Mouse (Mus musculus): Measurements from ENCODE around the gene Map2k2. TPM values are rescaled to one million over a fixed set of nuclear protein-coding genes. Genes with fewer than 3 reads are reported as not detected.

Gene Map2k2
- total and polyA plus RNA-seq, 3 experiments: 67.2 to 127 (median 120) TPM

DNA sequence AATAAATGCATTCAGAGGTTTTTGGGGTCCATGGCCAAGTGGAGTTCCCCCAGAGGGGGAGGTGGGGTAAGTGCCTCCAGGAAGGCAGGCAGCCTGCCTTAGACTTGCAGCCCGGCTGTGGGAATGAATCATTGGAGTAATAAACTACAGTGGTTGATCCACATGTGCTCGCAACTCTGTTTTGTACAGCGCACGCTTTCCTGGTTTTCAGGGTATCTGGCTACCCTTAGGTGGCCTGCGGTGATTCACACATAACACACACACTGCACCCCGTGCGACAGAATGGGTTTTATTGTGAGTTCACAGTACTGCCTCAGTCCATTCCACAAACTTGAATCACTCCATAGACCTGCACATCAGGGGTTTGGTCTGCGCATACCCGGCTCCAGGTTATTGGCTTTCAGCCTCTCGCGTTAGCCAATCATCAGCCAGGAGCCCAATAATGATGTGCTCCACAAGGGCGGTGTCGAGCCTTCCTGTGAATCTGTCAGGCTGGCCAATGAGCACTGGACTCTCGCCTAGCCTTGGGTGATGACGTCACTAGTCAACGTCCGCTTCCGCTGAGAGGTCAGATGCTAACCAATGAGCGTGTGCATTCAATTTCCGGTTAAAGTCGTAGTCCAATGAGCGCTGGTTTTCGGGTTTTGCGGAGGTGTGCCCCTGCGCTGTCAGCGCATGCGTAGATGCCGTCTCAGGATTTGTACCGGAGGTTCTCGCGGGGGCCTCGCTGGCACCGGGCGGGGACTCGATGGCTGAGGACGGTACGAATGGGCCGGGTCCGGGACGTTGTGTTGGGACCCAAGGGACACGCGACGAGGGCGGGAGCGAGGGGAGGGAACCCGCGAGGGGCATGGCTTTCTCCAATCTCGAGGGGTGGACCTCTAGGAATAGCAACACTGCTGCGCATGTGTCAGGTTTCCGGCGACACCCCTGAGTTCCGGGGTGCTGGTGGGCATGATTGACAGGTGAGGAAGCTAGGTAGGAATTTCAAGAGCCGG lies 76.9 kb downstream of the Map2k2 start, which contains the start of gene Dapk3 (continued):
- TF ChIP-seq PAX5 (IDR thresholded peaks at IDR 0.05; ENCODE audit: low read length): no peak

Other genes with a start within 250 kb of the Map2k2 start
Only the 20 nearest of the 27 such genes appear.
- gene Gadd45b, start 175.8 kb upstream of the Map2k2 start, total RNA-seq (2012; rRNA removed): 36.2 and 52.5 TPM in 2 replicates
- gene Gadd45b, start 175.8 kb upstream of the Map2k2 start, total RNA-seq (2014; rRNA removed): 19.3 and 24.4 TPM in 2 replicates
- 14.9 and 16.4 TPM in 2 replicates for gene Gadd45b, start 175.8 kb upstream of the Map2k2 start, polyA plus RNA-seq (2012; ENCODE audit: insufficient read length, low read depth)
- 0.46 and 0.47 TPM in 2 replicates for gene Gng7, start 91.0 kb upstream of the Map2k2 start, total RNA-seq (2012; rRNA removed)
- not detected in 2 replicates for gene Gng7, start 91.0 kb upstream of the Map2k2 start, total RNA-seq (2014; rRNA removed)
- gene Gng7, start 91.0 kb upstream of the Map2k2 start, polyA plus RNA-seq (2012; ENCODE audit: insufficient read length, low read depth): 0.24 and 0.68 TPM in 2 replicates
- not detected in 2 replicates for gene Diras1, start 80.3 kb upstream of the Map2k2 start, total RNA-seq (2012; rRNA removed)
- gene Diras1, start 80.3 kb upstream of the Map2k2 start, total RNA-seq (2014; rRNA removed): not detected in 2 replicates
- not detected in 2 replicates for gene Diras1, start 80.3 kb upstream of the Map2k2 start, polyA plus RNA-seq (2012; ENCODE audit: insufficient read length, low read depth)
- 6.3 and 7.2 TPM in 2 replicates for gene Slc39a3, start 68.5 kb upstream of the Map2k2 start, total RNA-seq (2012; rRNA removed)
- 3.5 and 3.9 TPM in 2 replicates for gene Slc39a3, start 68.5 kb upstream of the Map2k2 start, total RNA-seq (2014; rRNA removed)
- 4.2 and 4.3 TPM in 2 replicates for gene Slc39a3, start 68.5 kb upstream of the Map2k2 start, polyA plus RNA-seq (2012; ENCODE audit: insufficient read length, low read depth)
- gene Sgta, start 45.7 kb upstream of the Map2k2 start, total RNA-seq (2012; rRNA removed): 104 and 110 TPM in 2 replicates
- gene Sgta, start 45.7 kb upstream of the Map2k2 start, total RNA-seq (2014; rRNA removed): 61.1 and 67.6 TPM in 2 replicates
- 118 and 123 TPM in 2 replicates for gene Sgta, start 45.7 kb upstream of the Map2k2 start, polyA plus RNA-seq (2012; ENCODE audit: insufficient read length, low read depth)
- gene Thop1, start 35.9 kb upstream of the Map2k2 start, total RNA-seq (2012; rRNA removed): 123 and 136 TPM in 2 replicates
- 70.9 and 81.1 TPM in 2 replicates for gene Thop1, start 35.9 kb upstream of the Map2k2 start, total RNA-seq (2014; rRNA removed)
- gene Thop1, start 35.9 kb upstream of the Map2k2 start, polyA plus RNA-seq (2012; ENCODE audit: insufficient read length, low read depth): 94.5 and 105 TPM in 2 replicates
- not detected in 2 replicates for gene Creb3l3, start 7.0 kb upstream of the Map2k2 start, total RNA-seq (2012; rRNA removed)
- gene Creb3l3, start 7.0 kb upstream of the Map2k2 start, total RNA-seq (2014; rRNA removed): not detected in 2 replicates
- gene Creb3l3, start 7.0 kb upstream of the Map2k2 start, polyA plus RNA-seq (2012; ENCODE audit: insufficient read length, low read depth): 0.13 TPM in 1 of 2 replicates, not detected in the other
- 15.3 and 18.2 TPM in 2 replicates for gene Zbtb7a, start 29.3 kb downstream of the Map2k2 start, total RNA-seq (2012; rRNA removed)
- 3.0 TPM in 2 replicates for gene Zbtb7a, start 29.3 kb downstream of the Map2k2 start, total RNA-seq (2014; rRNA removed)
- gene Zbtb7a, start 29.3 kb downstream of the Map2k2 start, polyA plus RNA-seq (2012; ENCODE audit: insufficient read length, low read depth): 20.1 and 21.3 TPM in 2 replicates
- 24.3 and 26.6 TPM in 2 replicates for gene Pias4, start 62.0 kb downstream of the Map2k2 start, total RNA-seq (2012; rRNA removed)
- 13.6 and 15.3 TPM in 2 replicates for gene Pias4, start 62.0 kb downstream of the Map2k2 start, total RNA-seq (2014; rRNA removed)
- 26.5 and 33.5 TPM in 2 replicates for gene Pias4, start 62.0 kb downstream of the Map2k2 start, polyA plus RNA-seq (2012; ENCODE audit: insufficient read length, low read depth)
- gene Eef2, start 70.7 kb downstream of the Map2k2 start, total RNA-seq (2012; rRNA removed): 3,382 and 4,660 TPM in 2 replicates
- gene Eef2, start 70.7 kb downstream of the Map2k2 start, total RNA-seq (2014; rRNA removed): 1,528 and 1,752 TPM in 2 replicates
- gene Eef2, start 70.7 kb downstream of the Map2k2 start, polyA plus RNA-seq (2012; ENCODE audit: insufficient read length, low read depth): 2,532 and 2,649 TPM in 2 replicates
- 43.9 and 46.2 TPM in 2 replicates for gene Dapk3, start 77.1 kb downstream of the Map2k2 start, total RNA-seq (2012; rRNA removed)
- 25.4 and 27.5 TPM in 2 replicates for gene Dapk3, start 77.1 kb downstream of the Map2k2 start, total RNA-seq (2014; rRNA removed)
- gene Dapk3, start 77.1 kb downstream of the Map2k2 start, polyA plus RNA-seq (2012; ENCODE audit: insufficient read length, low read depth): 39.5 and 44.5 TPM in 2 replicates
- 0.29 TPM in 1 of 2 replicates, not detected in the other for gene 4930442H23Rik, start 77.9 kb downstream of the Map2k2 start, total RNA-seq (2012; rRNA removed)
- not detected in 2 replicates for gene 4930442H23Rik, start 77.9 kb downstream of the Map2k2 start, total RNA-seq (2014; rRNA removed)
- gene 4930442H23Rik, start 77.9 kb downstream of the Map2k2 start, polyA plus RNA-seq (2012; ENCODE audit: insufficient read length, low read depth): 0.27 and 0.35 TPM in 2 replicates
- 0.08 TPM in 1 of 2 replicates, not detected in the other for gene Nmrk2, start 96.1 kb downstream of the Map2k2 start, total RNA-seq (2012; rRNA removed)
- not detected in 2 replicates for gene Nmrk2, start 96.1 kb downstream of the Map2k2 start, total RNA-seq (2014; rRNA removed)
- not detected in 2 replicates for gene Nmrk2, start 96.1 kb downstream of the Map2k2 start, polyA plus RNA-seq (2012; ENCODE audit: insufficient read length, low read depth)
- 0.08 and 0.17 TPM in 2 replicates for gene Atcay, start 124.9 kb downstream of the Map2k2 start, total RNA-seq (2012; rRNA removed)
- 0.05 TPM in 1 of 2 replicates, not detected in the other for gene Atcay, start 124.9 kb downstream of the Map2k2 start, total RNA-seq (2014; rRNA removed)
- 0.06 and 0.12 TPM in 2 replicates for gene Atcay, start 124.9 kb downstream of the Map2k2 start, polyA plus RNA-seq (2012; ENCODE audit: insufficient read length, low read depth)
- 5.5 and 13.5 TPM in 2 replicates for gene Zfr2, start 127.2 kb downstream of the Map2k2 start, total RNA-seq (2012; rRNA removed)
- gene Zfr2, start 127.2 kb downstream of the Map2k2 start, total RNA-seq (2014; rRNA removed): 1.0 and 1.2 TPM in 2 replicates
- 2.4 and 2.7 TPM in 2 replicates for gene Zfr2, start 127.2 kb downstream of the Map2k2 start, polyA plus RNA-seq (2012; ENCODE audit: insufficient read length, low read depth)
- gene Matk, start 147.0 kb downstream of the Map2k2 start, total RNA-seq (2012; rRNA removed): 2.9 and 3.9 TPM in 2 replicates
- gene Matk, start 147.0 kb downstream of the Map2k2 start, total RNA-seq (2014; rRNA removed): 4.9 and 5.2 TPM in 2 replicates
- gene Matk, start 147.0 kb downstream of the Map2k2 start, polyA plus RNA-seq (2012; ENCODE audit: insufficient read length, low read depth): 2.1 and 2.5 TPM in 2 replicates
- gene Mrpl54, start 161.0 kb downstream of the Map2k2 start, total RNA-seq (2012; rRNA removed): 128 and 140 TPM in 2 replicates
- 131 and 167 TPM in 2 replicates for gene Mrpl54, start 161.0 kb downstream of the Map2k2 start, total RNA-seq (2014; rRNA removed)
- gene Mrpl54, start 161.0 kb downstream of the Map2k2 start, polyA plus RNA-seq (2012; ENCODE audit: insufficient read length, low read depth): 104 and 120 TPM in 2 replicates
- 104 and 149 TPM in 2 replicates for gene Apba3, start 161.0 kb downstream of the Map2k2 start, total RNA-seq (2012; rRNA removed)
- 40.2 and 43.4 TPM in 2 replicates for gene Apba3, start 161.0 kb downstream of the Map2k2 start, total RNA-seq (2014; rRNA removed)
- 43.2 and 47.4 TPM in 2 replicates for gene Apba3, start 161.0 kb downstream of the Map2k2 start, polyA plus RNA-seq (2012; ENCODE audit: insufficient read length, low read depth)
- gene Tjp3, start 185.7 kb downstream of the Map2k2 start, total RNA-seq (2012; rRNA removed): 4.8 and 7.2 TPM in 2 replicates
- 0.42 TPM in 1 of 2 replicates, not detected in the other for gene Tjp3, start 185.7 kb downstream of the Map2k2 start, total RNA-seq (2014; rRNA removed)
- 0.76 and 0.97 TPM in 2 replicates for gene Tjp3, start 185.7 kb downstream of the Map2k2 start, polyA plus RNA-seq (2012; ENCODE audit: insufficient read length, low read depth)
- gene Pip5k1c, start 187.0 kb downstream of the Map2k2 start, total RNA-seq (2012; rRNA removed): 12.6 and 17.9 TPM in 2 replicates
- 11.4 and 11.7 TPM in 2 replicates for gene Pip5k1c, start 187.0 kb downstream of the Map2k2 start, total RNA-seq (2014; rRNA removed)
- gene Pip5k1c, start 187.0 kb downstream of the Map2k2 start, polyA plus RNA-seq (2012; ENCODE audit: insufficient read length, low read depth): 46.7 and 51.4 TPM in 2 replicates

All from CH12.LX (cell line).